Mouse (Mus musculus): Measurements from ENCODE around the gene Dbndd2. TPM values are rescaled to one million over a fixed set of nuclear protein-coding genes. Genes with fewer than 3 reads are reported as not detected.

The Dbndd2 gene
- polyA plus RNA-seq, 1 experiment from 2014 or later: 9.2 TPM

DNA sequence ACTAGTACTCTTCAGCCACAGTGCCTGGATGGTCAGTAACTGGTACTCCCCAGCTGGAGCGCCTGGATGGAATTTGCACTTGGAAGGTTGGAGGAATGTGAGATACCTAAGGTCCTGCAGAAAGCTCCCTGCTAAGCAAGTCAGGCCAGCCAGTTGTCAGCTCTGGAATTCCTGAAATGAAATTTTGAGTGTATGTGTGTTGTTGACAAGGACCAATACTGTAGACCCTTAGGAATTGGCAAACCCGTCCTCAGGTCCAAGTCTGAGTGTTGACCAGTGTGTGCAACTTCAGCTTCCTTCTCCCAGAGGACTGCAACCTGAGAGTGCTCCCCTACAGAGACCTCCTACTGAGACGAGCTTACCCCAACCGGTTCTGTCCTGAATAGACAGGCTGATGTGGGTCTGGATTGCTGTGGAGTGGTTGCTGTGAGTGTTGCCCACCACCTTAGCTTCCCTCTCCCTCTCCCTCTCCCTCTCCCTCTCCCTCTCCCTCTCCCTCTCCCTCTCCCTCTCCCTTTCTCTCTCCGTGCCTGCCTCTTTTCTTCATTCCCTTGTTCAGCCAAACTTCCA, 24.8 kb downstream of the Dbndd2 start:
- H3K36me3 ChIP-seq (ENCODE audit: control insufficient read depth, insufficient read depth): peaks cover 3% of the 10 kb centered on the region; the same call in 1 of the 2 replicates
- no peak overlapping the region for H3K4me3 ChIP-seq (replicated peaks; ENCODE audit: low read length)
- no peak overlapping the region for H3K9ac ChIP-seq (replicated peaks; ENCODE audit: low read depth, low read length)
- H3K27ac ChIP-seq (ENCODE audit: low read length): no peak overlapping the region
- no peaks in the 10 kb centered on the region for H3K9me3 ChIP-seq (ENCODE audit: control insufficient read depth, low read length)
- H3K4me1 ChIP-seq (replicated peaks; ENCODE audit: control insufficient read depth, insufficient read depth, low read length): no peaks in the 10 kb centered on the region
- H3K4me2 ChIP-seq (ENCODE audit: low read length): no peak overlapping the region
- no peaks in the 10 kb centered on the region for H3K27me3 ChIP-seq (replicated peaks; ENCODE audit: control insufficient read depth, insufficient read depth, low read length)
- ATAC-seq: no peak
- WGBS: 52% methylated on average over 5 of the region's 5 CpGs

DNA sequence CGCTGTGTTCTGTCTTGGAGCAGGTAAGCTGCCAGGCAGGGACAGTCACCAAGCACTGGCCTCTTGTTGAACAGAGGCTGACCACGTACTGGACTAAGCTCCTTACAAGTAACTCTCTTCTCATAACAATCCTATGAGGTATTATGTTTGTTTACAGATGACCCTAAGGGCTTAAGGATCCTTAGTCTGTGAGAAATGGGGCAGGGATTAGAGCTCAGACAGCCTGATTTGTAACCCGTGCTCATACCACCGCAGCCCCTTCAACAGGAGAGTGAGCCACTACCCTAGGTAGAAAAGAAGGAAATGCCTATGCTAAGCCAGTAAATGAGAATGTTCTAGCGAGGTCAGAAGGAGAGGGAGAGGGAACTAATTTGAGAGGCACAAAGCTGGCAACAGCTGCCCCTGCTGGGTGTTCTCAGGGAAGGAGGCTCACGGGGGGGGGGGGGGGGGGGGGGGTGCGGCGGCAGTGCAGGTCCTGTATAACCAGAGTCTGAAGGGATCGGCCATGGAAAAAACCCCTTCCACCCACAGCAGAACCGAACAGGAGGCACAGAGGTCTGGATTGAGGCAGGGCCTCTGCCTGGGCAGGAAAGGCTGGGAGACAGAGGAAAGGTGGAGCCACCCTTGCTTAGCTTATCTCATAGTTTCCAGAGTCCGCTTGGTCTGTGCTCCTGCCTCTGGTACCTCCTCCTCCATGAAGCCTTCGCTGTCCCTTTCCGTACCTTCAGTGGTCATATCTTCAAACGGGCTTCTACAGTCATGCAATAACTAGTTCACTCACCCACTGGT, 26.4 kb downstream of the Dbndd2 start:
- H3K4me2 ChIP-seq (ENCODE audit: low read length): no peak overlapping the region
- no peaks in the 10 kb centered on the region for H3K36me3 ChIP-seq (ENCODE audit: control insufficient read depth, insufficient read depth)
- no peak for ATAC-seq
- H3K9ac ChIP-seq (replicated peaks; ENCODE audit: low read depth, low read length): no peak overlapping the region
- no peaks in the 10 kb centered on the region for H3K9me3 ChIP-seq (ENCODE audit: control insufficient read depth, low read length)
- H3K27me3 ChIP-seq (replicated peaks; ENCODE audit: control insufficient read depth, insufficient read depth, low read length): no peaks in the 10 kb centered on the region
- H3K4me1 ChIP-seq (replicated peaks; ENCODE audit: control insufficient read depth, insufficient read depth, low read length): no peaks in the 10 kb centered on the region
- H3K4me3 ChIP-seq (replicated peaks; ENCODE audit: low read length): no peak overlapping the region
- no peak overlapping the region for H3K27ac ChIP-seq (ENCODE audit: low read length)
- WGBS: 58% methylated on average over 13 of the region's 14 CpGs

DNA sequence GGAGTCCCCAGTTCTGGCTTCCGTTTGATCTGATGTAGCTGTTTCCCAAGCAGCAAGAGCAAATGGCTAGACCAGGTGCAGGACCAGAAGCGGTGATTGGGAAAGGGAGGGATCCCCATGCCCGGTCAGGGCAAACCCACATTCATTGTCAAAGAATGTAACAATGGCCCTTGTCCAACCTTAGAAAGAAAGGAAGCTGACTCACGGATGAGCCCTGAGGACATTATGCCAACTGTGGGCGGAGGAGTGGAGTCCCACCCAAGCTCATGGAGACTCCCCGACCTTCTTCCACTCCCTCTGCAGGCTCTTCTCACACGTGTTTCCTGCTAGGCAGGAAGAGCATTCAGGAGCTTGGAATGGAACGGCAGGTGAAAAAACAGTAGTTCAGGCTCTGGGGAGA, 27.5 kb downstream of the Dbndd2 start:
- no peak for ATAC-seq
- Histone ChIP-seq H3K36me3 (ENCODE audit: control insufficient read depth, insufficient read depth) (no peaks in the 10 kb centered on the region), H3K9me3 (ENCODE audit: control insufficient read depth, low read length) (no peaks in the 10 kb centered on the region), H3K4me1 (replicated peaks; ENCODE audit: control insufficient read depth, insufficient read depth, low read length) (no peaks in the 10 kb centered on the region; the same call in 1 of the 2 replicates), H3K4me2 (ENCODE audit: low read length) (no peak overlapping the region), H3K9ac (replicated peaks; ENCODE audit: low read depth, low read length) (no peak overlapping the region), H3K27me3 (replicated peaks; ENCODE audit: control insufficient read depth, insufficient read depth, low read length) (no peaks in the 10 kb centered on the region), H3K4me3 (replicated peaks; ENCODE audit: low read length) (no peak overlapping the region), H3K27ac (ENCODE audit: low read length) (no peak overlapping the region)
- WGBS: 80% methylated on average over 8 of the region's 8 CpGs

DNA sequence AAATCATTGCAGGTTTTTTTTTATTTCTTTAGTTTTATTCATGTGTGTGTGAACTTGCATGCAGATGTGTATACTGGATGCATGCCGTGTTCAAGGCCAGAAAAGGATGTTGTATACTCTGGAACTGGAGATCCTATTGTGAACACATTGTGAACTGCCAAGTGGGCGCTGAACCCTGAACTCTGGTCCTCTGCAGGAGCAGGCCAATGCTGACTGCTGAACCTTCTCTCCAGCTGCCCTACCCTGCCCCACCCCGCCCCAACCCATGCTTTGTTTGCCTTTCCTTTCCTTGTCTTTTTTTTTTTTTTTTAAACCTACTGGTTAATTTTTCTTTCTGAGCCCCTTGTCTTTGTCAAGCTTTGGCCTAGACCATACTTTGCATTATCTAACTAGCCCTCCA, 29.0 kb downstream of the Dbndd2 start:
- Histone ChIP-seq H3K4me3 (replicated peaks; ENCODE audit: low read length) (no peak overlapping the region), H3K9ac (replicated peaks; ENCODE audit: low read depth, low read length) (no peak overlapping the region), H3K27ac (ENCODE audit: low read length) (no peak overlapping the region), H3K4me1 (replicated peaks; ENCODE audit: control insufficient read depth, insufficient read depth, low read length) (no peaks in the 10 kb centered on the region; the same call in 1 of the 2 replicates), H3K4me2 (ENCODE audit: low read length) (no peak overlapping the region), H3K27me3 (replicated peaks; ENCODE audit: control insufficient read depth, insufficient read depth, low read length) (no peaks in the 10 kb centered on the region), H3K36me3 (ENCODE audit: control insufficient read depth, insufficient read depth) (no peaks in the 10 kb centered on the region), H3K9me3 (ENCODE audit: control insufficient read depth, low read length) (no peaks in the 10 kb centered on the region)
- WGBS: 83% methylated on average over 3 of the region's 3 CpGs
- ATAC-seq: no peak

DNA sequence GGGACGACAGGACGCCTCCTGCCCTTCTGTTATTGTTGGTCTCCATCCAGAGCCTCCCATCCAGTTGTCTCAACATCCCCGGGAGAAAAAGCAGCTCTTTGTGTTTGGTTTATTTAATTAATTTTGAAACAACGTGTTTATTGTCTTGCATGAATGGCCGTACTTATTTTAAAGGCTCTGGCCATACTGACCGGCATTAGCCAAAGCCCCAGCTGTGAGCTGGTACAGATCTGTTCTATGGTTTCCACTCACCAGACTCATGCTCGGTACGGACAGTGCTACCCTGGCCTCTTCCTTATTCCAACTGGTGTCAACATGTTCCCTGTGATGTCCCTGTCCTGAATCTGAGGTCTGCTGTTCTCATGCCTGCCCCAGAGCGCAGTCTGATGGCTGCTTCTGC, 30.0 kb downstream of the Dbndd2 start:
- Histone ChIP-seq H3K9me3 (ENCODE audit: control insufficient read depth, low read length) (no peaks in the 10 kb centered on the region), H3K27me3 (replicated peaks; ENCODE audit: control insufficient read depth, insufficient read depth, low read length) (no peaks in the 10 kb centered on the region), H3K4me2 (ENCODE audit: low read length) (no peak overlapping the region), H3K27ac (ENCODE audit: low read length) (no peak overlapping the region), H3K4me3 (replicated peaks; ENCODE audit: low read length) (no peak overlapping the region), H3K4me1 (replicated peaks; ENCODE audit: control insufficient read depth, insufficient read depth, low read length) (no peaks in the 10 kb centered on the region; the same call in 1 of the 2 replicates), H3K36me3 (ENCODE audit: control insufficient read depth, insufficient read depth) (no peaks in the 10 kb centered on the region), H3K9ac (replicated peaks; ENCODE audit: low read depth, low read length) (no peak overlapping the region)
- 75% methylated on average over 9 of the region's 9 CpGs for WGBS
- ATAC-seq: no peak

DNA sequence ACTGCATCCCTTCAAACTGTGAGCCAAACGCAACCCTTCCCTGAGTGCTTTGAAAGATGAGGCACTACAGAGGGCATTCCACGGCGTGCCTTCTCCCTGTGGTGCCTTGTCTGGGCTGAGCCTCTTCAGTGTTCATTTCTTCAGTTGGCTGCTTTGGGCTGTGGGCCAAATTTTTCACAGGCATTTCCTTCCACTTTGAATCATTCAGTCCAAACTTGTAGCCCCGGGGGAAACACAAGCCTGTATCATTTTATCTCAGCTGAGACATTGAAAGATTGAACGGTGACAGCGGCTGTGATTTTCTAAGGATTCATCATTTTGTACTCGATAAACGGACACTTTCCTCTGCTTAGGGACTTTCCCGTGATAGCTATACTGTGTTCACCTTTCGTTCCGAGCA, 30.7 kb downstream of the Dbndd2 start:
- no peak overlapping the region for H3K4me3 ChIP-seq (replicated peaks; ENCODE audit: low read length)
- 86% methylated on average over 11 of the region's 11 CpGs for WGBS
- no peaks in the 10 kb centered on the region for H3K36me3 ChIP-seq (ENCODE audit: control insufficient read depth, insufficient read depth)
- no peaks in the 10 kb centered on the region; the same call in 1 of the 2 replicates for H3K4me1 ChIP-seq (replicated peaks; ENCODE audit: control insufficient read depth, insufficient read depth, low read length)
- no peaks in the 10 kb centered on the region for H3K27me3 ChIP-seq (replicated peaks; ENCODE audit: control insufficient read depth, insufficient read depth, low read length)
- H3K9ac ChIP-seq (replicated peaks; ENCODE audit: low read depth, low read length): no peak overlapping the region
- no peaks in the 10 kb centered on the region for H3K9me3 ChIP-seq (ENCODE audit: control insufficient read depth, low read length)
- ATAC-seq: no peak
- H3K27ac ChIP-seq (ENCODE audit: low read length): no peak overlapping the region
- H3K4me2 ChIP-seq (ENCODE audit: low read length): no peak overlapping the region

DNA sequence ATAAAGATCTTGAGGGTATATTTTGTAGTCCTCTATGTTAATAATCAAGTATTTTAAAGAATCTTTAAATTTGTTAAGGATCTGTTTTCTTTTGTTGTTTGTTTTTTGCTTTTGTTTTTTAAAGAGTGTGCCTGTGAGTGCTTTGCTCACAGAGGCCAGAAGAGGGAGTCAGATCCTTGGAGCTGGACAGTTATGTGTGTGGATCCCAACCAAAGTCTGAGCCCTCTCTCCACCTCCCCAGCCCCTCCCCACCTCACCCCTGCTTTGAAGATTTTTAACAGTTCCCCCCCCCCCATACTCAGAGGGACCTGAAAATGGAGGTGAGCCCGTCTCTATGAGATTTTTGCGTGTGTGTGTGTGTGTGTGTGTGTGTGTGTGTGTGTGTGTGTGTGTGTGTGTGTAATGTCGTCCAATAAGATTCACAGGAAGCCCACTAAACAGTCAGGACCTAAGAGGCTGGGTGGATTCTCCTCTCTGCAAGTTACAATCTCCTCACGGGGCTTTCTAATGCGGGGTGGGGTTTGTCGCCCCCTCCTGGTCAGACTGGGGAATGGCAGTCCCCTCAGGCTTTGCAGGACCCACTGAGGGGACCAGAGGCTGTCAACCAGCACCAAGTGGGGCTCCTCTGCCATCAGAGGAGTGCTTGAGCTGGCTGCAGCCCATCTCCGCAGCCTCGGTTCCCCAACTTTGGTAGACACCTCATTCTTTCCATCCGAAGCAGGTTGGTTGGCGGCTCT, 31.7 kb downstream of the Dbndd2 start:
- no peak for ATAC-seq
- H3K9ac ChIP-seq (replicated peaks; ENCODE audit: low read depth, low read length): no peak overlapping the region
- no peaks in the 10 kb centered on the region for H3K36me3 ChIP-seq (ENCODE audit: control insufficient read depth, insufficient read depth)
- WGBS: 33% methylated on average over 10 of the region's 10 CpGs
- no peaks in the 10 kb centered on the region for H3K27me3 ChIP-seq (replicated peaks; ENCODE audit: control insufficient read depth, insufficient read depth, low read length)
- H3K4me1 ChIP-seq (replicated peaks; ENCODE audit: control insufficient read depth, insufficient read depth, low read length): no peaks in the 10 kb centered on the region; the same call in 1 of the 2 replicates
- no peak overlapping the region for H3K4me3 ChIP-seq (replicated peaks; ENCODE audit: low read length)
- no peak overlapping the region for H3K27ac ChIP-seq (ENCODE audit: low read length)
- no peaks in the 10 kb centered on the region for H3K9me3 ChIP-seq (ENCODE audit: control insufficient read depth, low read length)
- H3K4me2 ChIP-seq (ENCODE audit: low read length): no peak overlapping the region

DNA sequence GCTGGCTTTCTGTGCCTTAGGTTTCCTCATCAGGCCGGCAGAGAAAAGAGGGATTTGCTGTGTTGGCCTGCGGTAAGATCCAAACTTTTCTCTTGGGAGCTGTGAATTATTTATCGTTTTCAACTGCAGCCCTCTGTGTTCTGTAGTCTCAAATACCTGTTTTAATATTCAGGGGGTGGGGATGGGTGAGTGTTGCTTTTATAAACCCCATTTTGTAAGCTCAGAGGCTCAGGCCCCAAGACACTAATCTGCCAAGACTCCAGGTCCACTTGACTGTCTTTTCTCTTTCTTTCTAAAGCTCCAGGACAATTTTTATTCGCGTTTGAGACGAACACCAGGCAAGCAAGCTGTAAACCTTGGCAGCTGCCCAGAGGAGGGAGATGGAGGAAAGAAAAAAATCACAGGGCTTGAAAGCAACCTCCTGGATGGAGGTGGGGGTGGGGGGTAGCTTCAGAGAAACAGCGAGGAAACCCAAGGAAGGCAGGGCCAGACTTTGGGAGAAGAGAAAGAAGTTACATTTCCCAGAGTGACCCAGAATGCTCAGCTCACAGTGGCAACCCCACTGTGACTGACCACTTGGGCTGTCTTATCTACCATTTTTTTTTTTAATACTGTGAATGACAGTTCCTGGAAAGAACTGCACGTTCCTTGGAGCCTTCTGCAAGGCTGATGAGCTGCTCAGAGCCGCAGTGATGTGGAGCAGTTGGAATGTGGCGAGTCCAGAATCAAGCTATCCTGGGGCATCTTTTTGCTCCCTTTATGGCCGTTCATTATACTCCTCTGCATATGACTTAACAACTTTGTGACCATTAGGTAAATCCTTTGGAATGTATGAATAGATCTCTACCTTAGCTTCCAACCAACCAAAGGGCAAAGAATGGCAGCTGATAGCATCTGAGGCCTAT, 32.6 kb downstream of the Dbndd2 start:
- Histone ChIP-seq H3K4me1 (replicated peaks; ENCODE audit: control insufficient read depth, insufficient read depth, low read length) (no peaks in the 10 kb centered on the region; the same call in 1 of the 2 replicates), H3K27me3 (replicated peaks; ENCODE audit: control insufficient read depth, insufficient read depth, low read length) (no peaks in the 10 kb centered on the region), H3K36me3 (ENCODE audit: control insufficient read depth, insufficient read depth) (no peaks in the 10 kb centered on the region), H3K27ac (ENCODE audit: low read length) (no peak overlapping the region), H3K9me3 (ENCODE audit: control insufficient read depth, low read length) (no peaks in the 10 kb centered on the region), H3K9ac (replicated peaks; ENCODE audit: low read depth, low read length) (no peak overlapping the region), H3K4me3 (replicated peaks; ENCODE audit: low read length) (no peak overlapping the region), H3K4me2 (ENCODE audit: low read length) (no peak overlapping the region)
- WGBS: 39% methylated on average over 11 of the region's 11 CpGs
- no peak for ATAC-seq

DNA sequence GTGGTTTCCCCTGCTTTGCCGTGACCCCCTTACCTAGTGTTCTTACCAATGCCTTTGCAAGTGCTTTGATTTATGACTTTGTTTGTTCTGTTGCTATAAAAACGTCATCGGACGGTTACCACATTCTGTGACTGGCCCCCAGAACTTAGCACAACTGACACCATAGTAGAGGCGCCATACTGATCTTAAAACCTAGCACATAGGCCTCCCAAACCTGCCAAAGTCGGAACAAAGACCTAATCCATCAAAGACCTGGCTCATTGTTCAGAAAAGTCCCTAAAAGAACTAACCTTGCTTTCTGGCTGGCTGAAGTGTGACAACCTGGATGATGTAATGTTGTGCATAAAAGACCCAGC, 33.2 kb downstream of the Dbndd2 start:
- H3K4me1 ChIP-seq (replicated peaks; ENCODE audit: control insufficient read depth, insufficient read depth, low read length): no peaks in the 10 kb centered on the region; the same call in 1 of the 2 replicates
- H3K27me3 ChIP-seq (replicated peaks; ENCODE audit: control insufficient read depth, insufficient read depth, low read length): no peaks in the 10 kb centered on the region
- no peak overlapping the region for H3K4me2 ChIP-seq (ENCODE audit: low read length)
- no peak overlapping the region for H3K27ac ChIP-seq (ENCODE audit: low read length)
- 51% methylated on average over 6 of the region's 6 CpGs for WGBS
- H3K9me3 ChIP-seq (ENCODE audit: control insufficient read depth, low read length): no peaks in the 10 kb centered on the region
- H3K4me3 ChIP-seq (replicated peaks; ENCODE audit: low read length): no peak overlapping the region
- no peaks in the 10 kb centered on the region for H3K36me3 ChIP-seq (ENCODE audit: control insufficient read depth, insufficient read depth)
- H3K9ac ChIP-seq (replicated peaks; ENCODE audit: low read depth, low read length): no peak overlapping the region
- no peak for ATAC-seq
